Mouse (Mus musculus) CH12.LX (cell line): ENCODE measurements around the gene 2210011C24Rik. TPM values are rescaled to one million over a fixed set of nuclear protein-coding genes. Genes with fewer than 3 reads are reported as not detected.

Source experiments
- DNase-seq: peaks from one replicate; pipeline ENCODE4 v3.0.0-alpha.2; 2013; ENCODE audit errors: extremely low read depth
- H3K27ac ChIP-seq: 2 replicates; pipeline ENCODE4 v1.5.1; 2012; ENCODE audit warnings: low read depth, mild to moderate bottlenecking, control low read depth, moderate library complexity; ENCODE audit not compliant: insufficient read depth
- H3K27me3 ChIP-seq: replicated peaks from 2 replicates; pipeline ENCODE3; 2012; ENCODE audit warnings: inconsistent platforms
- H3K36me3 ChIP-seq, 2 experiments: replicated peaks in 1 of 2; 2 replicates each; pipeline versions ENCODE3 to v1.6.1; 2012; ENCODE audit warnings: inconsistent platforms in 1 of 2, low read length in 1 of 2, mild to moderate bottlenecking in 1 of 2, mixed read lengths in 1 of 2, moderate library complexity in 1 of 2; ENCODE audit not compliant: control insufficient read depth in 1 of 2, insufficient read depth in 1 of 2
- H3K4me1 ChIP-seq, 2 experiments: 2 replicates each; pipeline ENCODE4 v1.6.1; 2012; ENCODE audit warnings: inconsistent platforms in 1 of 2, moderate library complexity in 1 of 2; ENCODE audit not compliant: insufficient read depth in 2 of 2, control insufficient read depth in 1 of 2
- H3K4me2 ChIP-seq: 2 replicates; pipeline ENCODE4 v1.6.1; 2012; ENCODE audit warnings: low read depth, mild to moderate bottlenecking, control low read depth; ENCODE audit not compliant: poor library complexity, insufficient read depth, severe bottlenecking
- H3K4me3 ChIP-seq, 3 experiments: fragments of 150-350 bp in 1 of 3; sonication (generic) in 1 of 3; replicated peaks in 1 of 3; 2 replicates each; pipeline versions ENCODE3 to v1.5.1; 2011 to 2012; ENCODE audit warnings: low read depth in 2 of 3, low read length in 2 of 3, mild to moderate bottlenecking in 2 of 3, moderate library complexity in 2 of 3, control low read depth in 1 of 3, improper control_type of control experiment in 1 of 3, inconsistent platforms in 1 of 3, mixed read lengths in 1 of 3; ENCODE audit not compliant: poor library complexity in 1 of 3
- H3K79me2 ChIP-seq: replicated peaks from 2 replicates; pipeline ENCODE4 v1.6.1; 2012; ENCODE audit warnings: mild to moderate bottlenecking, moderate library complexity; ENCODE audit not compliant: control insufficient read depth, poor library complexity, insufficient read depth, severe bottlenecking; ENCODE audit errors: extremely low read depth
- H3K9ac ChIP-seq: 2 replicates; pipeline ENCODE4 v1.6.1; 2012; ENCODE audit warnings: low read depth, mild to moderate bottlenecking, control low read depth, moderate library complexity; ENCODE audit not compliant: insufficient read depth
- H3K9me3 ChIP-seq: replicated peaks from 2 replicates; pipeline ENCODE3; 2012; ENCODE audit warnings: low read length, inconsistent platforms, mixed read lengths
- CHD1 ChIP-seq: IDR thresholded peaks from 2 replicates; pipeline ENCODE4 v1.6.1; 2012; ENCODE audit warnings: low read depth, low read length, improper control_type of control experiment, inconsistent platforms
- CHD2 ChIP-seq: IDR thresholded peaks from 2 replicates; pipeline ENCODE4 v1.6.1; 2011; ENCODE audit warnings: low read length, improper control_type of control experiment
- E2F4 ChIP-seq: IDR thresholded peaks from 2 replicates; pipeline ENCODE4 v1.6.1; 2011; ENCODE audit warnings: low read depth, low read length, improper control_type of control experiment; ENCODE audit not compliant: insufficient replicate concordance
- ETS1 ChIP-seq: conservative IDR thresholded peaks from 2 replicates; pipeline ENCODE4 v1.6.1; 2012; ENCODE audit warnings: low read depth, mild to moderate bottlenecking, inconsistent platforms, low read length, improper control_type of control experiment, moderate library complexity
- JUN ChIP-seq: IDR thresholded peaks from 2 replicates; pipeline ENCODE4 v1.6.1; 2011; ENCODE audit warnings: low read depth, mild to moderate bottlenecking, low read length, improper control_type of control experiment, moderate library complexity; ENCODE audit not compliant: insufficient read depth
- JUND ChIP-seq: conservative IDR thresholded peaks from 2 replicates; pipeline ENCODE4 v1.6.1; 2011; ENCODE audit warnings: low read depth, low read length, improper control_type of control experiment
- KAT2A ChIP-seq: IDR thresholded peaks from 2 replicates; pipeline ENCODE4 v1.6.1; 2012; ENCODE audit warnings: low read length, improper control_type of control experiment, inconsistent platforms; ENCODE audit not compliant: insufficient replicate concordance
- MXI1 ChIP-seq: IDR thresholded peaks from 2 replicates; pipeline ENCODE4 v1.6.1; 2011; ENCODE audit warnings: mild to moderate bottlenecking, low read depth, low read length, improper control_type of control experiment
- MYC ChIP-seq: IDR thresholded peaks from 2 replicates; pipeline ENCODE4 v1.6.1; 2011; ENCODE audit warnings: low read depth, mild to moderate bottlenecking, improper control_type of control experiment, low read length
- NELFE ChIP-seq: IDR thresholded peaks from 2 replicates; pipeline ENCODE4 v1.6.1; 2011; ENCODE audit warnings: low read depth, low read length, improper control_type of control experiment
- NRF1 ChIP-seq: IDR thresholded peaks from 2 replicates; pipeline ENCODE4 v1.6.1; 2014; ENCODE audit warnings: low read depth, mild to moderate bottlenecking, inconsistent platforms, low read length, improper control_type of control experiment, moderate library complexity
- PAX5 ChIP-seq: IDR thresholded peaks from 2 replicates; pipeline ENCODE4 v1.6.1; 2012; ENCODE audit warnings: low read length, inconsistent platforms, mixed read lengths
- RCOR1 ChIP-seq: conservative IDR thresholded peaks from 2 replicates; pipeline ENCODE4 v1.6.1; 2012; ENCODE audit warnings: low read depth, mild to moderate bottlenecking, inconsistent platforms, low read length, improper control_type of control experiment
- ZMIZ1 ChIP-seq: IDR thresholded peaks from 2 replicates; pipeline ENCODE4 v1.6.1; 2012; ENCODE audit warnings: low read depth, mild to moderate bottlenecking, inconsistent platforms, low read length, improper control_type of control experiment
- ZNF384 ChIP-seq: IDR thresholded peaks from 2 replicates; pipeline ENCODE4 v1.6.1; 2012; ENCODE audit warnings: low read depth, low read length, improper control_type of control experiment, inconsistent platforms
- dilution Hi-C: fragments of 300-500 bp; cut with MboI; formaldehyde crosslinking; loops from 2 replicates; pipeline ENCODE4 v1.14.3; 2020; ENCODE audit warnings: low sequenced_read_pairs; ENCODE audit not compliant: extremely low pct_unique_long_range_greater_than_20kb, extremely low pct_ligation_motif_present
- in situ Hi-C: fragments of 300-500 bp; cut with MboI; formaldehyde crosslinking; loops from 3 replicates; pipeline ENCODE4 v1.14.3; 2019; ENCODE audit warnings: low sequenced_read_pairs, low pct_ligation_motif_present, low pct_unique_long_range_greater_than_20kb, mixed read lengths
- polyA plus RNA-seq: library from polyadenylated mRNA; unstranded; fragments of >175 nt; gene quantifications from 2 replicates; pipeline ENCODE4 v1.2.1, GENCODE M21; 2012; ENCODE audit warnings: low read depth; ENCODE audit not compliant: insufficient read length
- total RNA-seq, 2 experiments: library from RNA; depleted of rRNA; stranded (reverse); fragments of 300-350 nt in 1 of 2; fragments of >200 nt in 1 of 2; gene quantifications; 2 replicates each; pipeline ENCODE4 v1.2.3; 2012 to 2014

Gene 2210011C24Rik
- total and polyA plus RNA-seq, 3 experiments: not detected

DNA sequence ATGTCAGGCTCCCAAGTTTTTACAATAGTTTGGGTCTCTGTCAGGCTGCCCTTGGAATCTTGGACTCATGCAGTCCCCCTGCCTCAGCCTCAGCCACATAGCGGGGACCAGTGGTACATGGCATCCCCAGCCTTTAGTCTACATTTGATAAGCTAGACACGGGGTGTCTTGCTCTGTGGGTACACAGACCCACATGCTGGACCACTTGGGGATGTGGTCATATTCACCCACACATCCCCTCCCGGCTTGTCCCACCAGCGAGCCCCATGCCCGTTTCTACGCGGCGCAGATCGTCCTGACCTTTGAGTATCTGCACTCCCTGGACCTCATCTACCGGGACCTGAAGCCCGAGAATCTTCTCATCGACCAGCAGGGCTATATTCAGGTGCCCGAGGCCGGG lies 21.8 kb downstream of the 2210011C24Rik start:
- DNase-seq: no peak
- in situ Hi-C loops (no loop called here), dilution Hi-C loops (no loop called here)
- Histone ChIP-seq H3K9ac (no peak overlapping the region), H3K79me2 (no peaks in the 10 kb centered on the region), H3K4me2 (no peak overlapping the region), H3K4me3 (no peak overlapping the region), H3K9me3 (no peaks in the 10 kb centered on the region), H3K27ac (no peak overlapping the region), H3K36me3 (peaks cover 31 to 59% of the 10 kb centered on the region in 2 experiments), H3K27me3 (no peaks in the 10 kb centered on the region), H3K4me1 (peaks cover 0 to 42% of the 10 kb centered on the region in 2 experiments; a peak in 2 of 4 replicates)
- TF ChIP-seq NELFE (no peak), E2F4 (no peak), ETS1 (no peak), MXI1 (no peak), PAX5 (no peak), KAT2A (no peak), ZNF384 (no peak), CHD1 (no peak), MYC (no peak)

DNA sequence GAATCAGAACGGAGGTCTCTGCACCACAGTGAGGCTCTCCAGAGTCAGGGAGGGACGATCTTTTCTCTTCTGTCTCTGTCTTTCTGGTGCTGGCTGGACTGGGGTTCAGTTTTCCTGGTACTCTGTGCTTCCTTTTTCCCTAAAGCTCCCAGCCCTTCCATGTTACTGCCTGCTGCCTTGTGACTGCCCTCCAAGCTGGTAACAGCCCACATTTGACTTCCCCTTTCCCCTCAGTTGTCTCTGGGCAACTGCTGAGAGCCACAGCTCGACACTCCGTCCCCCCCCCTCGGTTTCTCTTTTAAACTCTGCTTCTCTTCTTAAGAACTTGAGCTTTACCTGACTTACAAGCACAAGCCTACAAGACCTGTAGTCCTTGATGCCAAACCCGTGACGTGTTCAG lies 22.7 kb downstream of the 2210011C24Rik start:
- no peak for TF ChIP-seq JUND
- TF ChIP-seq ZMIZ1: no peak
- TF ChIP-seq MXI1: no peak
- TF ChIP-seq RCOR1: no peak
- TF ChIP-seq ZNF384: no peak
- no peak for TF ChIP-seq NRF1
- TF ChIP-seq KAT2A: no peak
- TF ChIP-seq PAX5: no peak
- TF ChIP-seq JUN: no peak
- no peak for TF ChIP-seq CHD2
- peaks cover 0 to 40% of the 10 kb centered on the region in 2 experiments; a peak in 2 of 4 replicates for H3K4me1 ChIP-seq
- H3K9ac ChIP-seq: no peak overlapping the region
- no peaks in the 10 kb centered on the region for H3K9me3 ChIP-seq
- no peaks in the 10 kb centered on the region for H3K79me2 ChIP-seq
- H3K36me3 ChIP-seq: peaks cover 34 to 63% of the 10 kb centered on the region in 2 experiments
- dilution Hi-C loops: no loop called here
- H3K27me3 ChIP-seq: no peaks in the 10 kb centered on the region
- in situ Hi-C loops: no loop called here
- no peak overlapping the region for H3K4me3 ChIP-seq
- no peak overlapping the region for H3K27ac ChIP-seq
- no peak overlapping the region for H3K4me2 ChIP-seq
- no peak for DNase-seq
